In genomic region chr6:101360211-101360737, GRCm38 (mm10) we compare ENCODE assay signal across 14 mouse cellular contexts. TPM values are rescaled to one million over a fixed set of nuclear protein-coding genes. Genes with fewer than 3 reads are reported as not detected.
DNase-seq lines count a peak whose midpoint lies in the region; ATAC-seq and TF ChIP-seq lines count a peak whose summit lies in the region.
"Had no signal": no experiment of that assay in that cellular context is flagged by ENCODE, and none has a peak within 500 bp of the region (broad histone marks: within the 10 kb centered on the region; RNA-seq: fewer than 3 reads in every experiment).

No protein-coding gene starts in this region.

- no peaks in the 10 kb centered on the region for H3K9me3 ChIP-seq in heart, embryonic 14.5 days (ENCODE audit: control insufficient read depth, low read length)
- no peaks in the 10 kb centered on the region for H3K9me3 ChIP-seq in stomach, embryonic 15.5 days
- H3K9me3 ChIP-seq: neural tube, embryonic 15.5 days had no signal

- no peak overlapping the region for H3K4me3 ChIP-seq in heart, embryonic 14.5 days (ENCODE audit: control insufficient read depth in 1 of 2, insufficient read depth in 1 of 2, low read depth in 1 of 2, low read length in 2 of 2)
- H3K4me3 ChIP-seq in left cerebral cortex, adult 2 months, result no peak overlapping the region
- H3K4me3 ChIP-seq in embryonic fibroblast, embryonic 13.5 days (ENCODE audit: insufficient read depth, low read length), result no peak overlapping the region
- no peak overlapping the region for H3K4me3 ChIP-seq in stomach, embryonic 15.5 days (replicated peaks)
- H3K4me3 ChIP-seq: neural tube, embryonic 15.5 days had no signal

- H3K4me1 ChIP-seq in heart, embryonic 14.5 days (ENCODE audit: control insufficient read depth in 2 of 2, insufficient read depth in 2 of 2, low read length in 2 of 2), result peaks cover 15 to 69% of the 10 kb centered on the region in 2 experiments
- peaks cover 27% of the 10 kb centered on the region for H3K4me1 ChIP-seq in embryonic fibroblast, embryonic 13.5 days (ENCODE audit: control insufficient read depth, insufficient read depth, low read length)
- H3K4me1 ChIP-seq in stomach, embryonic 15.5 days, result peaks cover 19% of the 10 kb centered on the region; the same call in 1 of the 2 replicates
- H3K4me1 ChIP-seq: neural tube, embryonic 15.5 days had no signal

- ATAC-seq in heart, embryonic 14.5 days (ENCODE audit: insufficient number of reproducible peaks, insufficient read depth, low FRiP score, low read depth), result no peak
- peak; percentile 37; the same call in 1 of the 2 replicates for ATAC-seq in stomach, embryonic 15.5 days (ENCODE audit: insufficient read depth, low FRiP score, low read depth)
- no peak for ATAC-seq in megakaryocyte-erythroid progenitor cell, adult 5-6 weeks (replicated peaks; ENCODE audit: low FRiP score, low TSS enrichment, poor library complexity, severe bottlenecking)
- ATAC-seq: CD4-positive, CD25-positive, alpha-beta regulatory T cell, adult 4 months; liver, postnatal 0 days; midbrain, embryonic 16.5 days; Patski had no signal

- intact Hi-C loops in heart, postnatal 10 days (cut with DNase I), result no loop called here
- intact Hi-C loops in left cerebral cortex, adult 2 months (cut with DNase I), result loop anchor here (10.0 kb wide), 1 partner anchor 475 kb away; no protein-coding TSS in a partner anchor

- DNase-seq in heart, postnatal 10 days, result no peak
- no peak for DNase-seq in left cerebral cortex, adult 2 months (ENCODE audit: extremely low spot score in 1 of 2, low spot score in 2 of 2)
- DNase-seq in left cerebral cortex, adult 11 months (ENCODE audit: low spot score), result no peak
- no peak for DNase-seq in liver
- DNase-seq: adrenal gland, adult 2 months; liver, postnatal 0 days had no signal

- peaks cover 14% of the 10 kb centered on the region for H3K36me3 ChIP-seq in heart, embryonic 14.5 days (ENCODE audit: control insufficient read depth, insufficient read depth, low read length)
- 0 out of 2 replicates have a peak, but pooled peaks cover 4% of the 10 kb centered on the region for H3K36me3 ChIP-seq in stomach, embryonic 15.5 days
- H3K36me3 ChIP-seq: neural tube, embryonic 15.5 days had no signal

- H3K27me3 ChIP-seq in heart, embryonic 14.5 days (ENCODE audit: control insufficient read depth, insufficient read depth, low read length), result no peaks in the 10 kb centered on the region
- no peaks in the 10 kb centered on the region for H3K27me3 ChIP-seq in stomach, embryonic 15.5 days (replicated peaks)
- H3K27me3 ChIP-seq: neural tube, embryonic 15.5 days; Patski had no signal

- WGBS in heart, embryonic 14.5 days, result 54% methylated on average over 12 of the region's 12 CpGs
- WGBS in stomach, embryonic 15.5 days, result 42% methylated on average over 12 of the region's 12 CpGs

- TF ChIP-seq POLR2A in embryonic fibroblast, embryonic 13.5 days (IDR thresholded peaks at IDR 0.05; ENCODE audit: low read depth, low read length), result no peak

- no peak for TF ChIP-seq CTCF in left cerebral cortex, adult 2 months (IDR thresholded peaks at IDR 0.05)
- TF ChIP-seq CTCF in embryonic fibroblast, embryonic 13.5 days (IDR thresholded peaks at IDR 0.05; ENCODE audit: borderline replicate concordance, insufficient read depth, low read length), result no peak

- peak overlapping the region in 1 of 2 experiments; percentile 24; a peak in 1 of 4 replicates for H3K27ac ChIP-seq in heart, embryonic 14.5 days (replicated peaks in 1 of 2; ENCODE audit: control insufficient read depth in 1 of 2, insufficient read depth in 1 of 2, low read depth in 2 of 2, low read length in 2 of 2)
- peak overlapping the region; percentile 32; the same call in 1 of the 2 replicates for H3K27ac ChIP-seq in left cerebral cortex, adult 2 months
- peak overlapping the region; percentile 97 for H3K27ac ChIP-seq in embryonic fibroblast, embryonic 13.5 days (ENCODE audit: insufficient read depth, low read length)
- peak overlapping the region; percentile 28; the same call in 1 of the 2 replicates for H3K27ac ChIP-seq in stomach, embryonic 15.5 days
- H3K27ac ChIP-seq: neural tube, embryonic 15.5 days had no signal

- no peak overlapping the region for H3K4me2 ChIP-seq in heart, embryonic 14.5 days (ENCODE audit: low read length)
- H3K4me2 ChIP-seq in stomach, embryonic 15.5 days, result no peak overlapping the region
- H3K4me2 ChIP-seq: neural tube, embryonic 15.5 days had no signal

- 0 out of 2 replicates have a peak overlapping the region, but pooled peaks have one; percentile 18 for H3K9ac ChIP-seq in heart, embryonic 14.5 days (ENCODE audit: low read length)
- no peak overlapping the region for H3K9ac ChIP-seq in stomach, embryonic 15.5 days
- H3K9ac ChIP-seq: liver, postnatal 0 days; neural tube, embryonic 15.5 days had no signal

RNA-seq across cellular contexts. Expression of gene Pdzrn3, which starts 17.4 kb away (rescaled TPM):
- polyA plus RNA-seq in heart, embryonic 14.5 days (2014; fragmentation: Nextera tagmentation; extraction: Ambion mirVana), result 14.5 and 16.5 TPM in 2 replicates
- 10 to 100 TPM; 41.4 to 69.5 TPM for total RNA-seq in heart, postnatal 10 days (2021)
- 10 to 100 TPM; 47.9 to 50.8 TPM for total RNA-seq in left cerebral cortex, adult 2 months (2021)
- 65.4 and 67.9 TPM in 2 replicates for polyA plus RNA-seq in embryonic fibroblast, embryonic 13.5 days (2011; ENCODE audit: insufficient read length, low read depth, missing spikeins)
- 12.5 and 12.6 TPM in 2 replicates for polyA plus RNA-seq in stomach, embryonic 15.5 days (2015; fragmentation: Nextera tagmentation; extraction: Ambion mirVana)
- total RNA-seq in megakaryocyte-erythroid progenitor cell, adult 5-6 weeks (2014; fragmentation: Nextera tagmentation), result 1.6 TPM in 1 of 2 replicates, not detected in the other
- total RNA-seq in megakaryocyte-erythroid progenitor cell, adult 5-6 weeks (2017), result not detected in 2 replicates
- polyA plus RNA-seq: CD4-positive, CD25-positive, alpha-beta regulatory T cell, adult 4 months had no signal

Comparison
In these comparisons a context has a peak if more than half of its experiments do, and no peak if none do; other contexts are left out.
1. RNA of gene Pdzrn3, which starts 17.4 kb away (total RNA-seq): 41.4 to 69.5 TPM in heart, postnatal 10 days and 47.9 to 50.8 TPM in left cerebral cortex, adult 2 months; 1.6 TPM in megakaryocyte-erythroid progenitor cell, adult 5-6 weeks; every median in the first group is over 10 times any median in the second.